Mouse (Mus musculus) midbrain, embryonic 10.5 days (tissue): ENCODE results near the gene Gfm1. TPM values are rescaled to one million over a fixed set of nuclear protein-coding genes. Genes with fewer than 3 reads are reported as not detected.

ENCODE experiments used
- DNase-seq: peaks from one replicate; pipeline ENCODE4 v3.0.0-alpha.2; 2017; ENCODE audit warnings: low spot score
- H3K27ac ChIP-seq: fragments of 300-500 bp; sonication (generic); replicated peaks from 2 replicates; pipeline ENCODE4 v1.5.1; 2016; ENCODE audit warnings: mild to moderate bottlenecking
- H3K27me3 ChIP-seq: fragments of 300-500 bp; sonication (generic); 2 replicates; pipeline ENCODE4 v1.6.1; 2016; ENCODE audit warnings: low read depth, mild to moderate bottlenecking; ENCODE audit not compliant: poor library complexity, severe bottlenecking
- H3K36me3 ChIP-seq: fragments of 300-500 bp; sonication (generic); 2 replicates; pipeline ENCODE4 v1.6.1; 2016; ENCODE audit warnings: mild to moderate bottlenecking, moderate library complexity
- H3K4me1 ChIP-seq: fragments of 300-500 bp; sonication (generic); 2 replicates; pipeline ENCODE4 v1.6.1; 2016
- H3K4me3 ChIP-seq: fragments of 300-500 bp; sonication (generic); 2 replicates; pipeline ENCODE4 v1.5.1; 2016; ENCODE audit warnings: mild to moderate bottlenecking, moderate library complexity
- H3K9me3 ChIP-seq: fragments of 300-500 bp; sonication (generic); replicated peaks from 2 replicates; pipeline ENCODE4 v1.6.1; 2016; ENCODE audit warnings: mild to moderate bottlenecking
- WGBS: fragments of 180-500 bp; shearing (Covaris S2); methylation state at CpG from one replicate; pipeline ENCODE4 v1.1.7; 2016; 5-methylcytosine and 5-hydroxymethylcytosine counted together
- polyA plus RNA-seq: library from polyadenylated mRNA; unstranded; fragments of >200 nt; fragmentation: Nextera tagmentation; extraction: Ambion mirVana; gene quantifications from 2 replicates; pipeline ENCODE4 v1.2.1, GENCODE M21; 2016

Gene Gfm1
- polyA plus RNA-seq = 49.6 and 52.4 TPM in 2 replicates

- under 1% methylated on average over 24 of the region's 24 CpGs for WGBS
Observed at GRCm38 (mm10) chr3:67429999-67430380, at the start of gene Gfm1. Gfm1 (plus strand) TSS chr3:67430096.

GRCm38 (mm10) chr3:67429338-67429998 is 428 bp upstream of the Gfm1 start:
- DNase-seq = no peak
- WGBS = 33% methylated on average over 8 of the region's 8 CpGs
- H3K27ac ChIP-seq = no peak overlapping the region
- H3K27me3 ChIP-seq = no peaks in the 10 kb centered on the region
- peaks cover 14% of the 10 kb centered on the region for H3K9me3 ChIP-seq
- H3K4me3 ChIP-seq = peak overlapping the region; percentile 99
- H3K36me3 ChIP-seq = peaks cover 29% of the 10 kb centered on the region
- H3K4me1 ChIP-seq = peaks cover 13% of the 10 kb centered on the region

More at GRCm38 (mm10) chr3:67429999-67430380, at the start of gene Gfm1:
- Histone ChIP-seq H3K4me3 (peak within 1 kb of the TSS; percentile 99), H3K27ac (peak within 1 kb of the TSS; percentile 87), H3K36me3 (peaks cover 34% of the 10 kb centered on the region), H3K27me3 (no peaks in the 10 kb centered on the region), H3K9me3 (peaks cover 14% of the 10 kb centered on the region), H3K4me1 (peaks cover 13% of the 10 kb centered on the region)
- DNase-seq = peak; percentile 88

- Histone ChIP-seq H3K27me3 (no peaks in the 10 kb centered on the region), H3K4me3 (no peak overlapping the region), H3K27ac (no peak overlapping the region), H3K36me3 (peaks cover 73% of the 10 kb centered on the region), H3K9me3 (no peaks in the 10 kb centered on the region), H3K4me1 (peaks cover 13% of the 10 kb centered on the region)
- WGBS = 91% methylated on average over 6 of the region's 6 CpGs
- no peak for DNase-seq
Observed at GRCm38 (mm10) chr3:67434011-67434410, 4.1 kb downstream of the Gfm1 start.

- 94% methylated on average over 2 of the region's 2 CpGs for whole genome bisulfite sequencing
- no peaks in the 10 kb centered on the region for H3K4me1 ChIP-seq
- H3K9me3 ChIP-seq = no peaks in the 10 kb centered on the region; the same call in 1 of the 2 replicates
- H3K36me3 ChIP-seq = peaks cover 94% of the 10 kb centered on the region
- H3K27me3 ChIP-seq = no peaks in the 10 kb centered on the region
- DNase-seq = no peak
- H3K27ac ChIP-seq = no peak overlapping the region
- no peak overlapping the region for H3K4me3 ChIP-seq
Observed at GRCm38 (mm10) chr3:67447143-67447542, 17.2 kb downstream of the Gfm1 start.

GRCm38 (mm10) chr3:67449660-67450059 is 19.8 kb downstream of the Gfm1 start:
- 96% methylated on average over 21 of the region's 21 CpGs for WGBS
- H3K27me3 ChIP-seq = no peaks in the 10 kb centered on the region
- no peak overlapping the region for H3K27ac ChIP-seq
- H3K4me1 ChIP-seq = no peaks in the 10 kb centered on the region
- peaks cover 96% of the 10 kb centered on the region for H3K36me3 ChIP-seq
- H3K9me3 ChIP-seq = no peaks in the 10 kb centered on the region; the same call in 1 of the 2 replicates
- no peak overlapping the region for H3K4me3 ChIP-seq
- DNase-seq = no peak

- Histone ChIP-seq H3K4me3 (no peak overlapping the region), H3K4me1 (no peaks in the 10 kb centered on the region), H3K27ac (no peak overlapping the region), H3K27me3 (no peaks in the 10 kb centered on the region), H3K36me3 (peaks cover 96% of the 10 kb centered on the region), H3K9me3 (no peaks in the 10 kb centered on the region; the same call in 1 of the 2 replicates)
- no peak for DNase-seq
- 90% methylated on average over 5 of the region's 5 CpGs for WGBS
Observed at GRCm38 (mm10) chr3:67450601-67451210, 20.8 kb downstream of the Gfm1 start.

- H3K27me3 ChIP-seq = no peaks in the 10 kb centered on the region
- DNase-seq = no peak
- no peak overlapping the region for H3K27ac ChIP-seq
- no peak overlapping the region for H3K4me3 ChIP-seq
- H3K36me3 ChIP-seq = peaks cover 60% of the 10 kb centered on the region
- no peaks in the 10 kb centered on the region for H3K9me3 ChIP-seq
- 57% methylated on average over 3 of the region's 3 CpGs for WGBS
- peaks cover 43% of the 10 kb centered on the region for H3K4me1 ChIP-seq
Observed at GRCm38 (mm10) chr3:67459881-67460280, 30.0 kb downstream of the Gfm1 start.

GRCm38 (mm10) chr3:67462015-67462414 is 32.1 kb downstream of the Gfm1 start:
- no peaks in the 10 kb centered on the region for H3K9me3 ChIP-seq
- H3K27ac ChIP-seq = no peak overlapping the region
- no peaks in the 10 kb centered on the region for H3K27me3 ChIP-seq
- H3K36me3 ChIP-seq = peaks cover 44% of the 10 kb centered on the region
- peaks cover 43% of the 10 kb centered on the region for H3K4me1 ChIP-seq
- 0 out of 2 replicates have a peak overlapping the region, but pooled peaks have one; percentile 4 for H3K4me3 ChIP-seq
- DNase-seq = no peak
- WGBS = 84% methylated on average over 7 of the region's 7 CpGs

- peaks cover 41% of the 10 kb centered on the region for H3K36me3 ChIP-seq
- no peak overlapping the region for H3K27ac ChIP-seq
- WGBS = 78% methylated on average over 10 of the region's 10 CpGs
Observed at GRCm38 (mm10) chr3:67462578-67462977, 32.7 kb downstream of the Gfm1 start.

GRCm38 (mm10) chr3:67463001-67463400 is 33.1 kb downstream of the Gfm1 start:
- peak; percentile 21 for DNase-seq
- no peaks in the 10 kb centered on the region for H3K27me3 ChIP-seq
- H3K9me3 ChIP-seq = no peaks in the 10 kb centered on the region
- WGBS = 3% methylated on average over 12 of the region's 12 CpGs
- H3K36me3 ChIP-seq = peaks cover 41% of the 10 kb centered on the region
- peak overlapping the region; percentile 86 for H3K27ac ChIP-seq
- H3K4me1 ChIP-seq = peaks cover 43% of the 10 kb centered on the region
- peak overlapping the region; percentile 73 for H3K4me3 ChIP-seq

More at GRCm38 (mm10) chr3:67462578-67462977, 32.7 kb downstream of the Gfm1 start:
- H3K9me3 ChIP-seq = no peaks in the 10 kb centered on the region
- H3K4me3 ChIP-seq = peak overlapping the region; percentile 73
- peaks cover 43% of the 10 kb centered on the region for H3K4me1 ChIP-seq
- no peaks in the 10 kb centered on the region for H3K27me3 ChIP-seq
- no peak for DNase-seq

- WGBS = 1% methylated on average over 39 of the region's 43 CpGs
- H3K27me3 ChIP-seq = no peaks in the 10 kb centered on the region
- H3K36me3 ChIP-seq = peaks cover 43% of the 10 kb centered on the region
- peaks cover 43% of the 10 kb centered on the region for H3K4me1 ChIP-seq
- peak; percentile 69 for DNase-seq
- H3K27ac ChIP-seq = peak within 1 kb of the TSS; percentile 86
- H3K9me3 ChIP-seq = no peaks in the 10 kb centered on the region
- peak within 1 kb of the TSS; percentile 73 for H3K4me3 ChIP-seq
Observed at GRCm38 (mm10) chr3:67463450-67464372, 33.8 kb downstream of the Gfm1 start, which contains the start of gene Lxn. Lxn (minus strand) TSS chr3:67463926.

- 95% methylated on average over 5 of the region's 5 CpGs for WGBS
- H3K36me3 ChIP-seq = peaks cover 38% of the 10 kb centered on the region
- no peak overlapping the region for H3K27ac ChIP-seq
- H3K4me3 ChIP-seq = no peak overlapping the region
- no peak for DNase-seq
- no peaks in the 10 kb centered on the region for H3K27me3 ChIP-seq
- H3K4me1 ChIP-seq = peaks cover 27% of the 10 kb centered on the region
- no peaks in the 10 kb centered on the region for H3K9me3 ChIP-seq
Observed at GRCm38 (mm10) chr3:67466576-67466975, 36.7 kb downstream of the Gfm1 start.
